Mouse (Mus musculus) embryonic facial prominence, embryonic 12.5 days (tissue): ENCODE measurements at regions not wholly inside any gene's neighbourhood (a gene's known extent, or its start where the extent isn't known, plus 50 kb on each side); places are given as distances from the start of the nearest gene placed in this dataset.
A peak's percentile ranks its signal among the peaks of the same experiment; 100 is the strongest.

ENCODE experiments used
- ATAC-seq: fragments of 200-750 bp; cut with Nextera tagmentation; 2 replicates; pipeline ENCODE4 v1.8.0; 2017; ENCODE audit not compliant: insufficient number of reproducible peaks, insufficient read depth, low FRiP score, low TSS enrichment
- H3K27ac ChIP-seq: fragments of 300-500 bp; sonication (generic); 2 replicates; pipeline ENCODE4 v1.5.1; 2016; ENCODE audit warnings: mild to moderate bottlenecking
- H3K27me3 ChIP-seq: fragments of 300-500 bp; sonication (generic); 2 replicates; pipeline ENCODE4 v1.6.1; 2016; ENCODE audit warnings: mild to moderate bottlenecking, moderate library complexity
- H3K36me3 ChIP-seq: fragments of 300-500 bp; sonication (generic); 2 replicates; pipeline ENCODE4 v1.6.1; 2016; ENCODE audit warnings: mild to moderate bottlenecking
- H3K4me1 ChIP-seq: fragments of 300-500 bp; sonication (generic); 2 replicates; pipeline ENCODE4 v1.6.1; 2016
- H3K4me2 ChIP-seq: fragments of 300-500 bp; sonication (generic); replicated peaks from 2 replicates; pipeline ENCODE4 v1.6.1; 2016; ENCODE audit warnings: mild to moderate bottlenecking, moderate library complexity
- H3K4me3 ChIP-seq: fragments of 300-500 bp; sonication (generic); 2 replicates; pipeline ENCODE4 v1.5.1; 2016; ENCODE audit warnings: mild to moderate bottlenecking
- H3K9ac ChIP-seq: fragments of 300-500 bp; sonication (generic); 2 replicates; pipeline ENCODE4 v1.6.1; 2016; ENCODE audit warnings: mild to moderate bottlenecking, moderate library complexity
- H3K9me3 ChIP-seq: fragments of 300-500 bp; sonication (generic); 2 replicates; pipeline ENCODE4 v1.6.1; 2016; ENCODE audit warnings: mild to moderate bottlenecking, moderate library complexity
- WGBS: fragments of 180-500 bp; shearing (Covaris S2); methylation state at CpG from one replicate; pipeline ENCODE4 v1.1.7; 2016; 5-methylcytosine and 5-hydroxymethylcytosine counted together

DNA sequence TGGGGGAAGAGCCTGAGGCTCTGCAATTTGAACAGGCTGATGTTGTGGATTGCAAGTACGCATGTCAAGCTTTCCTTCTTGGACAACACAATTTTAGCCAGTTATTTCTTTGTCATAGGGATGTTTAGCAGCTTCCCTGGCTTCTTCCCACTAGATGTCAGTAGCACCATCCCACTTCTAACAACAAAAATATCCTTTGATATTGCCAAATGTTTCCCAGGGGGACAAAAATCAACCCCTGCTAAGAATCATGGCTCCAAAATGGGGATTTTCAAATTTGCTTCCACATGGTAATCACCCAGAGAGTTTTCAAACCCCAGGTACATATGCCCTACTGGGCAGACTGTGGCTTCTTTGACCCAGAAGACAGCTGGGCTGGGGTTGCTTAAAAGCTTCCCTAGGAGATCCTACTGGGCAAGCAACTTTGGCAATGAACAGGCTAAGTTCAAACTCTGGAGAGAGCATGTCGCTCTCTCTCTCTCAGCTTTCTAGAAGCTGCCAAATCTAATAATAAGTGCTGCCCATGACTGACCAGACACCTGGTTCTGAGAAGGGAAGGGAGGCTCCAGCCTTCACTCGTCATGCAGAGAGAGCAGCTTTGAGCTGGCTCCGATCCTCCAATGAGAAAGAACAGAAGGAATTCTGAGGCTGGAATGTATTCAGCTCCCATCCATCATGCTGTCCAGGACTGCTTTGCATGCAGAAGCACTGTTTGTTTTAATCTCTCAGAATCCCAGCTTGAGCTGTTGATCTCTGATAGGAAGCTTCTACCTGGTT is 157.2 kb upstream of the Ghitm start:
- no peak overlapping the region for H3K27ac ChIP-seq
- 60% methylated on average over 4 of the region's 4 CpGs for WGBS
- no peak overlapping the region for H3K9ac ChIP-seq
- no peak overlapping the region for H3K4me3 ChIP-seq
- H3K4me2 ChIP-seq: no peak overlapping the region
- no peaks in the 10 kb centered on the region for H3K36me3 ChIP-seq
- H3K4me1 ChIP-seq: no peaks in the 10 kb centered on the region
- no peaks in the 10 kb centered on the region for H3K9me3 ChIP-seq
- no peaks in the 10 kb centered on the region for H3K27me3 ChIP-seq
- ATAC-seq: no peak

DNA sequence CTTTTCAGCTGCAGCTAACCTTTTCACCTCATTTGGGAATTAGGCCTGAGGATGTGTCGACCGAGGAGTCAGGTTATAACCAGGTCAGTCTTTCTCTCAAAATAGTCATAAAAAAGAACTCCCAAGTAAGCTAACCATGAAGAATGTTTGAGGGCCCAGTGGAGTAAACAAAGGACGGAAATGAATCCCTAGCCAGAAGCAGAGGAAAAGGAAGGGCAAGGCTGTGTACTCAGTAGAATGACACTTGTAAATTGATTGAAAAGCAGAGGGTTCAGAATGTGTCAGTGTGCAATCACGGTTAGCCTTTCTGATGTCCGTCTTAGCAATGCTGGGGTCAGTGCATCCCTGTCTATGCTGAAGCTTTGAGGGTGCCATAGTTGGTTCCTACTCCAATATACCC is 149.3 kb upstream of the Ghitm start:
- no peak overlapping the region for H3K9ac ChIP-seq
- no peak overlapping the region for H3K27ac ChIP-seq
- no peak overlapping the region for H3K4me2 ChIP-seq
- no peaks in the 10 kb centered on the region for H3K9me3 ChIP-seq
- ATAC-seq: no peak
- no peak overlapping the region for H3K4me3 ChIP-seq
- H3K27me3 ChIP-seq: no peaks in the 10 kb centered on the region
- no peaks in the 10 kb centered on the region for H3K36me3 ChIP-seq
- H3K4me1 ChIP-seq: no peaks in the 10 kb centered on the region
- 47% methylated on average over 5 of the region's 5 CpGs for WGBS

DNA sequence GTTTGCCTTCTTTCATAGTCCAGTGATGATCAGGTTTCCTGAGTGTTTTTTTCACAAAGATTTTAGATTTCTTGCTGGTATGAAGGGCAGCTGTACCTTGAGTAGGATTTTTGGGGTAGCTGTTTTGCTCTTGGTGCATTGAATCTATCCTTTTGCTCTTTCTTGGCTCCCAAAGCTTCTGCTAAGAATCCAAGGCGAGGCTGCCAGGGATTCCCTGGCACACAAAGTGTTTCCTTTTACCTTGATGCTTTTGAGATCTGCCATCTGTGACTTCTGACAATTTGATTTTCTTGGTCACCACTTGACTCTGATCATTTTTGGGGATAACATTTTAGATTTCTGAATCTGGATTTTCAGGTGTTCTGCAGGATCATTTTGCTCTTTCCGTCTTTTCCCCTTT is 144.3 kb upstream of the Ghitm start:
- WGBS: 69% methylated on average over 2 of the region's 2 CpGs
- H3K27ac ChIP-seq: no peak overlapping the region
- H3K9ac ChIP-seq: no peak overlapping the region
- H3K36me3 ChIP-seq: no peaks in the 10 kb centered on the region
- no peaks in the 10 kb centered on the region for H3K4me1 ChIP-seq
- H3K27me3 ChIP-seq: no peaks in the 10 kb centered on the region
- no peaks in the 10 kb centered on the region for H3K9me3 ChIP-seq
- no peak overlapping the region for H3K4me3 ChIP-seq
- no peak for ATAC-seq
- no peak overlapping the region for H3K4me2 ChIP-seq

DNA sequence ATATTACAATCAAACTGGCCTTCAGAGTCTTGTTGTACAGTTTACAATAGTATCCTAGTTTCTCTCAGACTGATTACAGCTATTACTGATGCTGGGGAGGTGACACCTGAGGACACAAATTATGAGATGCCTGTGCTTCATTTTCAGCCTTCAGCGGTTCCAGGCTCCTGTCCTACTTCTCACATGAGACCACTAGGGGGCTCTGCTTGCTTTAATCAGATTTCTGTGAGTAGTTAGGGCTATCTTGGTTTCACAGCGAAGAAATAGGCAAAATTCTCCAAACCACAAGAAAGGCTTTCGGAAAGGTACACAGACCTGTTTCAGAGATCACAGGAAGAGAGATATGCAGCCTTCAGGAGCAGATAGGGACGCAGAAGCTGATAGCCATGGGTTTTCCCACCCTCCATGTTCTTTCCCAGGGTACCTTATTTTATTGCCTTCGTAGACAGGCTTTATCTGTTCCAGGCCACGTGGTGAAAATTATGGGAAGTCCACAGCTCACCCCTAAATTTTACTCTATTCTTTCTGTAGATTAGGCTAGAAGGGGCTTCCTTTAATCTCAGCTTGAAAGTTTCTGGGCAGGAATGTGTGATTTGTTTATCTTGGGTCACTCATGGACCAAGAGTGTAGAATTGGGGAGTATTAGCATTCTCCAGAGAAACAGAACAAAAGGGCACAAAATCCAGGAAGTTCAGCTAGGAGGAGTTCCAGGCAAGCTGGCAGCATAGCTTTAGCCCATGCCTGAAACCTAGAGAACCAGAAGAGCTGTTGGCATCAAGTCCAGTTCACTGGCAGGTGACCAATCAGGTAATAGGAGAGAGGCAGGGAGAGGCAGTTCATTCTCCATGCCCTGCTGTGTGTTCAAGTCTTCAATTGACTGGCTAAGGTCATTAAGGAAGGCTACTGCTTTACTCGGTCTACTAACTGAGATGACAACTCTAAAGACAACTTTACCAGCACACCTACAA is 141.9 kb upstream of the Ghitm start:
- 65% methylated on average over 7 of the region's 7 CpGs for WGBS
- H3K27ac ChIP-seq: no peak overlapping the region
- H3K9me3 ChIP-seq: no peaks in the 10 kb centered on the region
- no peak overlapping the region for H3K4me3 ChIP-seq
- ATAC-seq: no peak
- H3K27me3 ChIP-seq: no peaks in the 10 kb centered on the region
- no peak overlapping the region for H3K4me2 ChIP-seq
- H3K9ac ChIP-seq: no peak overlapping the region
- H3K4me1 ChIP-seq: no peaks in the 10 kb centered on the region
- H3K36me3 ChIP-seq: no peaks in the 10 kb centered on the region

DNA sequence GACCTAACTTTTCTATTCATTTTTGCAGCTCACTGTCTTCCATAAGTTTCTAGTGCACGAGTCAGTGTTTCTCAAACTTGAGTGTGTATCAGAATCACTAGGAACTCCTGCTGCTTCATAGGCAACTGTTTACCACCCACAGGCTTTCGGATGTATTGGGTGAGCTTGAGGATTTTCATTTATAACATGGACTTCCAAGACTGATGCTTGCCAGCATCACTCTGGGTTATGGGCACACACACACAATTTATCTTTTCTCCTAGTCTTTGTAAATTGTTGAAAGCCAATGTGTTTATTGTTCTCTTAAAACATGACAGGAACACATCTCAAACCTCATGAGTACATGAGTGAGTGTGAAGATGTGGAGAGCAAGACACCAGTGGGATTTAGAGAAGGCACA is 137.0 kb upstream of the Ghitm start:
- no peak overlapping the region for H3K4me2 ChIP-seq
- 76% methylated on average over 2 of the region's 2 CpGs for WGBS
- peaks cover 9% of the 10 kb centered on the region for H3K4me1 ChIP-seq
- H3K27ac ChIP-seq: no peak overlapping the region
- no peak overlapping the region for H3K9ac ChIP-seq
- H3K27me3 ChIP-seq: no peaks in the 10 kb centered on the region
- H3K4me3 ChIP-seq: no peak overlapping the region
- no peaks in the 10 kb centered on the region; the same call in 1 of the 2 replicates for H3K9me3 ChIP-seq
- no peaks in the 10 kb centered on the region for H3K36me3 ChIP-seq
- no peak for ATAC-seq

DNA sequence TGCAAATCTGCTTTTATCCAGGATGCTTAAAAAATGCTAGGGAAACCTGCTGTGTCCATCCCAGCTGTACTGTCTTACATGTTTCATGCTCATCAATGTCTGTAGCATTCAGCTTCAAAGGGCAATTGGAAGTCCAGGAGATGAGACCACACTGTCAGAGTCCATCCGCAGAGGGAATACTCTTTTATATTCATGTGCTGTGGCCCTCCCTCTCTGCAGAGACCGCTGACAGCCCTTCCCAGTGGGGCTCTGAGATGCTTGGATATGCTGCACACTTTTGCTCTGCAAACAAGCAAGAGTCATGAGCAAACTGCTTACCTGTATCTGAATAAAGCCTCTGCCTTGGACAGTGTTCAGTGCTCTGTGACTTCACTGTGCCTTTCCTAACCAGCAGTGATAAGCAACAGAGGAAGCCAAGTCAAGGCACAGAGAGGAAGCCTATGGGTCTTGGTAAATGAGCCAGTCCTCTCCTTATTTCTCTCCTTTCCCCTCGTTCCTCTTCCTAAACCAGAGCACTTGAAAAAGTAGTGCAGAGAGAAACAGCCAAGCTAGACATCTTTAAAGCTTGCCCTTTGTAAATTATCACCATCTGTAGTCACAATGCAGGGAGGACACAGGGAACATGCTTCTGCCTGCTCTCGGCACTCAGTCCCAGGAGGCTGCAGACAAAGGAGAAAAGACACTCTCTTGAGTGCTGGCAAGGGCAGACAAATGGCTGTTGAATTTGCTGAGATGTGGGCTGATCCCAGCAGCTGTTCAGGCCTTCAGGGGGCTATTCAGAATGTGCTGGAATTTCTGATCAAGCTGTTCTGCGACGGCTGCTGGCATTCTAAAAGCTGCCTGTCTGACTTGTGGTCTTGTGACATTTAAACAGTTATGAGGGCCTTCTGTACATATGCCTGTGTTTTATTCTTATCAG is 136.2 kb upstream of the Ghitm start:
- Histone ChIP-seq H3K36me3 (no peaks in the 10 kb centered on the region), H3K4me2 (no peak overlapping the region), H3K4me1 (peaks cover 9% of the 10 kb centered on the region), H3K4me3 (no peak overlapping the region), H3K9ac (no peak overlapping the region; the same call in 1 of the 2 replicates), H3K9me3 (no peaks in the 10 kb centered on the region; the same call in 1 of the 2 replicates), H3K27me3 (no peaks in the 10 kb centered on the region), H3K27ac (peak overlapping the region; percentile 50)
- 0 out of 2 replicates have a peak, but pooled peaks have one; percentile 67 for ATAC-seq
- WGBS: 32% methylated on average over 6 of the region's 6 CpGs

DNA sequence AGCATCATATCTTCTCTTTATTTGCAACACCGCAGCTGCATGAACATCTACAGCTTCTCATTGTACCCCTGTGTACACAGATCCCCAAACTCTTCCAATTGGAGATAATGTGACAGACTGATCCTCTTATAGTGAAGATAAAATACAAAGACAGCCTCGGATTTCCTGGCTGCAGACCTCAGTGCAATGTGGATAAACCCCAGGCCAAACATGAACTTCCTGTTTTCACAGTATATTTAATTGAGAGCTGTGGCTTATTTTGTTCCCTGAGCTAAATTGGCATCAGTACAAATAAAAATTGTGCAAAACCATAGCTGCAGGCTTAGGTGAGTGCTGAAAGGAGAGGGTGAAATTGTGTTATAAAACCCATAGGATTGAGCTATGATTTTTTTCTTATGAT is 134.8 kb upstream of the Ghitm start:
- Histone ChIP-seq H3K9me3 (no peaks in the 10 kb centered on the region; the same call in 1 of the 2 replicates), H3K27me3 (no peaks in the 10 kb centered on the region), H3K27ac (no peak overlapping the region), H3K4me3 (no peak overlapping the region), H3K36me3 (no peaks in the 10 kb centered on the region), H3K9ac (no peak overlapping the region), H3K4me2 (no peak overlapping the region), H3K4me1 (peaks cover 9% of the 10 kb centered on the region)
- 50% methylated on average over 2 of the region's 2 CpGs for WGBS
- no peak for ATAC-seq

DNA sequence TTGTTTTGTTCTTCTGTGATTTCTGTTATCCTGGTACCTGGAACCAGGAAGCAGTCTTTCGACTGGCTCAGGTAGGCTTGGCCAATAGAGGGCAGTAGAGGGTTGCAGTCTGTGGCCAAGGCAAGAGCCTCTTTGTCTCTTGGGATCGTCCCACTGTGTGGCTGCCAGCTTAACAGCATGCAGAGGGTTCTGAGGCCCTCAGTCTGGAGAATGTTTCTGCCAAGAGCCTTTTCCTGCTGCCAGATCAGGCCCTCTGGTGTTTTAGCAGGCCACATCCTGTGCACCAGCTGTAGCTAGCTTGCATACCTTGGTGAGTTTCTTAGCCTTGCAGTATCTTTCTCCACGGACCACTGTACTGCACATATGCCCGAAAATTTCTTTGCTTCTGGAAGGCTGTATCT is 103.6 kb upstream of the Ghitm start:
- no peaks in the 10 kb centered on the region for H3K27me3 ChIP-seq
- no peak overlapping the region for H3K4me3 ChIP-seq
- H3K4me2 ChIP-seq: no peak overlapping the region
- H3K36me3 ChIP-seq: no peaks in the 10 kb centered on the region
- no peak overlapping the region for H3K27ac ChIP-seq
- H3K9ac ChIP-seq: no peak overlapping the region
- 35% methylated on average over 4 of the region's 4 CpGs for WGBS
- H3K4me1 ChIP-seq: no peaks in the 10 kb centered on the region
- H3K9me3 ChIP-seq: no peaks in the 10 kb centered on the region
- peak; percentile 81; the same call in 1 of the 2 replicates for ATAC-seq

DNA sequence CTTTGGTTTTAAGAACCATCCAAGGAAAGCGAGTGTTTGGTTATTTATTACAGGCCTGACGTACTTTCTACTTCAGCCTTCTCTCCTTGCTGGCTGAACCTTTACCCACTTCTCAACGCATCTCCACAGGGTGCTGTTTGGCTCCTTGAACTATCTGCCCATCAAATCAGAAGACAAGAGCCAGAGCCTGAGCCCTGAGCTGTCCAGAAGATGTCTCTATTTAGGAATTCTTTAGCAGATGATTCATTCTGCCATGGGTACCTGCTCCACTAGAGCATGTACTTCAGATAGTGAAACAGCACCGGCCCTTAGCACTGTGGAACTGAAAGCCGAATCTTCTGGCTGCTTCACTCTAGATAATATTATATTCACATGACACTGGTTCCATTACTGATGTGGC is 102.1 kb upstream of the Ghitm start:
- H3K4me1 ChIP-seq: no peaks in the 10 kb centered on the region
- no peak overlapping the region for H3K4me2 ChIP-seq
- H3K9ac ChIP-seq: no peak overlapping the region
- ATAC-seq: no peak
- 86% methylated on average over 5 of the region's 5 CpGs for WGBS
- H3K36me3 ChIP-seq: no peaks in the 10 kb centered on the region
- no peak overlapping the region for H3K27ac ChIP-seq
- H3K4me3 ChIP-seq: no peak overlapping the region
- no peaks in the 10 kb centered on the region for H3K9me3 ChIP-seq
- no peaks in the 10 kb centered on the region for H3K27me3 ChIP-seq

DNA sequence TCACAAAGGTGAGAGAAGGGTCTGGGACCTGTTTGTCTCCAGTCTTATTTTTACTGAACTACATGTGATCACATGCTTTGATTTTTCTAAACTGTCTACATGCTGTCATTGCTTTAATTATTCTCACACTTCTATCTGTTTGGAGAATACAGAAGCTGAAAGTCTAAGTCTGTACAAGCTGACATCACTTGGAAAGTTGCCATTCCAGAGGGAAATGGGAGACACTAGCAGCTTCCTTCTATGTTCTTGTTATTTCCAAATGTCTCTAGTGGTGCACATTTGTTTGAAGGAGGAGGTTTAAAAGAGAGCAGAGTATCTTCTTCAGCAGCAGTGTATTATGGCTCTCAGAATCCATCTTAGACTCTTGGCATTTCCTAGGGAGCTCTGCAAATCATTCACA is 73.2 kb upstream of the Ghitm start:
- Histone ChIP-seq H3K36me3 (no peaks in the 10 kb centered on the region), H3K27ac (no peak overlapping the region), H3K4me2 (no peak overlapping the region), H3K27me3 (no peaks in the 10 kb centered on the region), H3K9ac (no peak overlapping the region), H3K9me3 (no peaks in the 10 kb centered on the region), H3K4me3 (no peak overlapping the region), H3K4me1 (no peaks in the 10 kb centered on the region)
- ATAC-seq: no peak

DNA sequence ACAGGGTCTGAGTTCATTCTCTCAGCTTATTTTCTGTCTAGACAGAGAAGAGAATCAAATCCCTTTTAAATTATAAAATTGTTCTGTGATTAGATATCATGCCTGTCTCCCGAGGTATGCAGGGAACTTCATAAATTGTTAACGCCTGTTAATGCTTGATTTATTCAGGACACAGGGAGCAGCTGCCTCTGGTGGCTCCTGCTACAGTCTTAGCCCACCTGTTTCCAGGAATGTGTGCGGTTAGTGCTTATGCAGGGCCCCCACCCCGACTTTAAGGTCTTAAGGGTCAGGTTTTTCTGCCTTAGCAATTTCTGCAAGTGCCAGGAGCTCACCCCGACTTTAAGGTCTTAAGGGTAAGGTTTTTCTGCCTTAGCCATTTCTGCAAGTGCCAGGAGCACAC is 54.7 kb upstream of the Ghitm start:
- Histone ChIP-seq H3K4me2 (no peak overlapping the region), H3K36me3 (no peaks in the 10 kb centered on the region), H3K27ac (no peak overlapping the region), H3K4me3 (no peak overlapping the region), H3K9ac (no peak overlapping the region), H3K27me3 (no peaks in the 10 kb centered on the region), H3K4me1 (no peaks in the 10 kb centered on the region), H3K9me3 (no peaks in the 10 kb centered on the region)
- no peak for ATAC-seq
- 61% methylated on average over 5 of the region's 5 CpGs for WGBS
